Mouse (Mus musculus): ENCODE results near the gene Ltb4r2. TPM values are rescaled to one million over a fixed set of nuclear protein-coding genes. Genes with fewer than 3 reads are reported as not detected.

The Ltb4r2 gene
- polyA plus RNA-seq, 1 experiment, result not detected

- no peak for TF ChIP-seq GATA1 (IDR thresholded peaks at IDR 0.05; ENCODE audit: low read length)
These were observed 33.1 kb upstream of the Ltb4r2 start for GRCm38 (mm10) chr14:55727889-55728685.

- no peak for TF ChIP-seq GATA1 (IDR thresholded peaks at IDR 0.05; ENCODE audit: low read length)
These were observed 31.1 kb upstream of the Ltb4r2 start for GRCm38 (mm10) chr14:55730116-55730515.

- no peak for TF ChIP-seq GATA1 (IDR thresholded peaks at IDR 0.05; ENCODE audit: low read length)
These were observed 30.6 kb upstream of the Ltb4r2 start for GRCm38 (mm10) chr14:55730531-55731032.

GRCm38 (mm10) chr14:55733889-55734288, 27.3 kb upstream of the Ltb4r2 start:
- no peak for TF ChIP-seq GATA1 (IDR thresholded peaks at IDR 0.05; ENCODE audit: low read length)

GRCm38 (mm10) chr14:55734869-55735268, 26.4 kb upstream of the Ltb4r2 start:
- TF ChIP-seq GATA1 (IDR thresholded peaks at IDR 0.05; ENCODE audit: low read length), result no peak

- no peak for TF ChIP-seq GATA1 (IDR thresholded peaks at IDR 0.05; ENCODE audit: low read length)
These were observed 25.9 kb upstream of the Ltb4r2 start for GRCm38 (mm10) chr14:55735334-55735733.

- no peak for TF ChIP-seq GATA1 (IDR thresholded peaks at IDR 0.05; ENCODE audit: low read length)
These were observed 25.5 kb upstream of the Ltb4r2 start for GRCm38 (mm10) chr14:55735758-55736157.

- no peak for TF ChIP-seq GATA1 (IDR thresholded peaks at IDR 0.05; ENCODE audit: low read length)
These were observed 24.0 kb upstream of the Ltb4r2 start for GRCm38 (mm10) chr14:55737086-55737687.

GRCm38 (mm10) chr14:55743711-55744110, 17.5 kb upstream of the Ltb4r2 start:
- TF ChIP-seq GATA1 (IDR thresholded peaks at IDR 0.05; ENCODE audit: low read length), result no peak

GRCm38 (mm10) chr14:55745180-55745860, 15.9 kb upstream of the Ltb4r2 start, which contains the start of the genes Dhrs1 and Nop9:
Gene Dhrs1 (minus strand): TSS chr14:55745690.
Gene Nop9 (plus strand): TSS chr14:55745693.
- TF ChIP-seq GATA1 (IDR thresholded peaks at IDR 0.05; ENCODE audit: low read length), result no peak

GRCm38 (mm10) chr14:55745861-55746237, 15.4 kb upstream of the Ltb4r2 start:
- TF ChIP-seq GATA1 (IDR thresholded peaks at IDR 0.05; ENCODE audit: low read length), result no peak

GRCm38 (mm10) chr14:55747051-55747847, 14.0 kb upstream of the Ltb4r2 start:
- TF ChIP-seq GATA1 (IDR thresholded peaks at IDR 0.05; ENCODE audit: low read length), result no peak

GRCm38 (mm10) chr14:55757566-55757965, 3.7 kb upstream of the Ltb4r2 start:
- TF ChIP-seq GATA1 (IDR thresholded peaks at IDR 0.05; ENCODE audit: low read length), result no peak

GRCm38 (mm10) chr14:55758363-55758784, 2.9 kb upstream of the Ltb4r2 start, which contains the start of gene Cideb:
Gene Cideb (minus strand): TSS chr14:55758458.
- no peak for TF ChIP-seq GATA1 (IDR thresholded peaks at IDR 0.05; ENCODE audit: low read length)
